Mouse (Mus musculus) heart, embryonic 10.5 days (tissue): Measurements from ENCODE around the gene Kif13a. TPM values are rescaled to one million over a fixed set of nuclear protein-coding genes. Genes with fewer than 3 reads are reported as not detected.

Source experiments
- DNase-seq: peaks from one replicate; pipeline ENCODE4 v3.0.0-alpha.2; 2017; ENCODE audit warnings: low spot score
- H3K27ac ChIP-seq: fragments of 300-500 bp; sonication (generic); 2 replicates; pipeline ENCODE4 v1.5.1; 2016; ENCODE audit warnings: mild to moderate bottlenecking
- H3K27me3 ChIP-seq: fragments of 300-500 bp; sonication (generic); 2 replicates; pipeline ENCODE4 v1.6.1; 2016; ENCODE audit warnings: mild to moderate bottlenecking; ENCODE audit not compliant: poor library complexity, insufficient read depth, severe bottlenecking
- H3K36me3 ChIP-seq: fragments of 300-500 bp; sonication (generic); 2 replicates; pipeline ENCODE4 v1.6.1; 2016; ENCODE audit warnings: mild to moderate bottlenecking, moderate library complexity
- H3K4me1 ChIP-seq: fragments of 300-500 bp; sonication (generic); 2 replicates; pipeline ENCODE4 v1.6.1; 2016; ENCODE audit warnings: mild to moderate bottlenecking
- H3K4me3 ChIP-seq: fragments of 300-500 bp; sonication (generic); 2 replicates; pipeline ENCODE4 v1.5.1; 2016; ENCODE audit warnings: mild to moderate bottlenecking, moderate library complexity
- H3K9me3 ChIP-seq: fragments of 300-500 bp; sonication (generic); 2 replicates; pipeline ENCODE4 v1.6.1; 2016; ENCODE audit warnings: mild to moderate bottlenecking, moderate library complexity
- WGBS: fragments of 180-500 bp; shearing (Covaris S2); methylation state at CpG from one replicate; pipeline ENCODE4 v1.1.7; 2016; 5-methylcytosine and 5-hydroxymethylcytosine counted together
- polyA plus RNA-seq: library from polyadenylated mRNA; unstranded; fragments of >200 nt; fragmentation: Nextera tagmentation; extraction: Ambion mirVana; gene quantifications from 2 replicates; pipeline ENCODE4 v1.2.1, GENCODE M21; 2016

The Kif13a gene
- polyA plus RNA-seq, 1 experiment from 2014 or later = 29.1 TPM

DNA sequence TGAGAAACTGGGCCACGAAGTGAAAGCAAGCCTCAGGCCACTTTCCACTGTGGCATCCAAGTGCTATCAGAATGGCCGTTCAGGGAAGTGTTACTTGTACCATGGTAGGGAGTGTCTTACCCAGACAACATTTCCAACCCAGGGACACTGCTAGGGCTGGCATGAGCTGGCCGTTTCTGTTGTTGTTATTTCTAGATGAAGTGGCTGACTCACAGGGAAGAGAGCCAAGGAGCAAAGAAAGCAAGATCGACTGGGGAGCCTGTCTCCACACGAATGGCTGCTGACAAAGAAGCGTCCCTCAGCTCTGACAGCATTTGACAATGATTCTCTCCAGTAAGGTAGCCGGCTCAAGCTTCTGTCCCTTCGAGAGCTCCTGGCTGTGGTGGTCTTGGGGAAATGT lies 87.5 kb downstream of the Kif13a start:
- Histone ChIP-seq H3K9me3 (no peaks in the 10 kb centered on the region), H3K27ac (no peak overlapping the region), H3K4me3 (no peak overlapping the region), H3K4me1 (0 out of 2 replicates have a peak, but pooled peaks cover 3% of the 10 kb centered on the region), H3K27me3 (no peaks in the 10 kb centered on the region), H3K36me3 (0 out of 2 replicates have a peak, but pooled peaks cover 5% of the 10 kb centered on the region)
- WGBS = 65% methylated on average over 8 of the region's 8 CpGs
- DNase-seq = no peak

DNA sequence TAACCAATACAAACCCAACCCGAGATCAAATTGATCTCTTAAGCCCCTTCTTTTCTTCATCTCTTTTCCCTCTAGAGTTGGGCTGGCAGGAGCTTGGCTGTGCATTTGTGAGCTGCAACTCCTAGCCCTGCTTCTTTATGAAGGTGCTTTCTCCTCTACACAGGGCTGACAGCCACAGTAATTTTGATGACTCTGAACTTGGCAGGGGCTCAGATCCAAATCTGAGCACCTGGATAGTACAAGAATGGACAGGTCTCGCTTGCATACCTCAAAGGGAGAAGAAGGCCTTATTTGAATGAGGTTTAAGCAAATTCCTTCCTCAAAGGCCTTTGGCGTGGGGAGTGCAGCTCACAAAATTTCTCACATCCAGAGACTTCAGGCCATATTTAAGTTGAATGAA lies 88.0 kb downstream of the Kif13a start:
- Histone ChIP-seq H3K27me3 (no peaks in the 10 kb centered on the region), H3K9me3 (no peaks in the 10 kb centered on the region), H3K27ac (no peak overlapping the region), H3K4me3 (no peak overlapping the region), H3K4me1 (0 out of 2 replicates have a peak, but pooled peaks cover 3% of the 10 kb centered on the region), H3K36me3 (0 out of 2 replicates have a peak, but pooled peaks cover 5% of the 10 kb centered on the region)
- 84% methylated on average over 3 of the region's 3 CpGs for WGBS
- DNase-seq = no peak

DNA sequence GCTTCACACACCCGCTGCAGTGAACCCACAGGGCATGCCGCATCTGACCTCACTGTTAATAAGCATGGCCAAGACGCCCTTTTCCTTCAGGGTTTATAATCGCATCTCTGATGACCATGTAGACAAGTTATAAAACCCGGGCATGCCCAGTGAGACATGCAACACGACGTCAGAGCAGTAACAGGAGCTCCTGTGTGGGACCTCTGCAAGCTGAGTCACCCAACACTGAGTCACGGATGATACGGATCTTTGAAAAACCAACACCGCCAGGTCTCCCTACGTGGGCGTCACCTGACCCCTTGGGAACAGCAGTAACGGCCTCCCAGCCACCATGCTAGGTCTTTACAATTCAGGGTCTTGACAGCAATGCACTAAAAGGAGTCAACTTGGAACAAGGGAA lies 89.0 kb downstream of the Kif13a start:
- Histone ChIP-seq H3K4me3 (no peak overlapping the region), H3K36me3 (peaks cover 10% of the 10 kb centered on the region), H3K27me3 (no peaks in the 10 kb centered on the region), H3K9me3 (no peaks in the 10 kb centered on the region), H3K27ac (no peak overlapping the region), H3K4me1 (peaks cover 4% of the 10 kb centered on the region; the same call in 1 of the 2 replicates)
- no peak for DNase-seq
- WGBS = 86% methylated on average over 13 of the region's 13 CpGs

DNA sequence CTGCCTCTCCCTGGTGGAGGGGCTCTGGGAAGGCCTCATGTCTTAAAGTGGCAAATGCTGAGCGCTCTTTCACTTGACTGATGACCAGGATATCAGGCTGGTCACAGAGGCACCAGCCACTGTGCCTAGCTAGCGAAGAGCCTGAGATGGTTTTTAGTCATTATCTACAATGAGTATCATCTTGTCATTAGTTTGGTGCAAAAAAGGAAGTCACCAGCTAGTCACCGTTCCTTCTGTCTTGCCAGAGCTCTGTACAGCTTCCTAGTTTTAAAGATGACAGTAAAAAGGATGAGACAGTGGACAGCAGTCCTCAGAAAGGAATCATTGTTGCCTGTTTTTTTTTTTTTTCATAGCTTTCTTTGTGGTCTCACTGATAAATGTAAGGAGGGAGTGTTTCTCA lies 90.4 kb downstream of the Kif13a start:
- DNase-seq = no peak
- Histone ChIP-seq H3K9me3 (no peaks in the 10 kb centered on the region), H3K4me3 (no peak overlapping the region), H3K27ac (no peak overlapping the region), H3K27me3 (no peaks in the 10 kb centered on the region), H3K4me1 (peaks cover 6% of the 10 kb centered on the region; the same call in 1 of the 2 replicates), H3K36me3 (peaks cover 21% of the 10 kb centered on the region)
- 83% methylated on average over 3 of the region's 3 CpGs for WGBS

DNA sequence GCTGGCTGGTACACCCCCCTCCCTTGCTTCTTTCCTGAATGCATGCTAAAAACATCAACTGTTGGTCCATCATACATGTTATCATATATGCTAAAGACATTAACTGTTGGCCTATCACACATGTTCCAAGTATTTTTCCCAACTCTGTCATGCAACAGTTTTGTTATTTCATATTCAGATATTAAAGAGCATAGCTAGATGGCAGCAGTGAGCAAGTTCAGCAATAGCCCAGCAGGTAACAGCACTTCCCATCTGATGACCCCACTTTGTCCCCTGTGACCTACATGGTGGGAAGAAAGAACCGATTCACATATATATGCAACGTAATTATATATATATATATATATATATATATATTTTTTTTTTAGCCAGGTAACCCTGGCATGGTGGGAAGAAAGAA lies 91.1 kb downstream of the Kif13a start:
- no peak for DNase-seq

DNA sequence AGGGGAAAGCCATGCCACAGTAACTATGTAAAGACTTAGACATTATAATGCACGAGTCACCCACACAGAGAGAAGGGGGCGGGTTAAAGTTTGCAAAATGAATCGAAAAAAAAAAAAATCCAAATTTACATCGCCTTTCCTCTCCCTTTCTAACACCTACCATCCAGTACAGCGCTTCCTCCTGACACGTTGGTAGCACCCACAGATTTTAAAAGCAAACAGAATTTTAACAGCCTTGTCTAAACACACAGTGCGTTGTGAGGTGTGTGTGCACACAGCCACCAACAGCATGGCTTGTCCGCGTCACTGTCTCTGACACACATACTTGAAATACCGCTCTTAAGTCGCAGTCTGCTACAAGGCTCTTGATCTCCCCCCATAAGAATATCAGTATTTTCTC lies 94.3 kb downstream of the Kif13a start:
- DNase-seq = no peak
- H3K27ac ChIP-seq = no peak overlapping the region
- peaks cover 4% of the 10 kb centered on the region; the same call in 1 of the 2 replicates for H3K9me3 ChIP-seq
- H3K4me1 ChIP-seq = peaks cover 4% of the 10 kb centered on the region; the same call in 1 of the 2 replicates
- H3K4me3 ChIP-seq = no peak overlapping the region
- WGBS = 88% methylated on average over 11 of the region's 11 CpGs
- peaks cover 59% of the 10 kb centered on the region for H3K36me3 ChIP-seq
- no peaks in the 10 kb centered on the region for H3K27me3 ChIP-seq

More for the DNA sequence above, 91.1 kb downstream of the Kif13a start:
- 54% methylated on average over 2 of the region's 2 CpGs for WGBS
- Histone ChIP-seq H3K9me3 (no peaks in the 10 kb centered on the region), H3K4me3 (no peak overlapping the region), H3K27me3 (no peaks in the 10 kb centered on the region), H3K27ac (no peak overlapping the region), H3K4me1 (peaks cover 6% of the 10 kb centered on the region; the same call in 1 of the 2 replicates), H3K36me3 (peaks cover 27% of the 10 kb centered on the region)

DNA sequence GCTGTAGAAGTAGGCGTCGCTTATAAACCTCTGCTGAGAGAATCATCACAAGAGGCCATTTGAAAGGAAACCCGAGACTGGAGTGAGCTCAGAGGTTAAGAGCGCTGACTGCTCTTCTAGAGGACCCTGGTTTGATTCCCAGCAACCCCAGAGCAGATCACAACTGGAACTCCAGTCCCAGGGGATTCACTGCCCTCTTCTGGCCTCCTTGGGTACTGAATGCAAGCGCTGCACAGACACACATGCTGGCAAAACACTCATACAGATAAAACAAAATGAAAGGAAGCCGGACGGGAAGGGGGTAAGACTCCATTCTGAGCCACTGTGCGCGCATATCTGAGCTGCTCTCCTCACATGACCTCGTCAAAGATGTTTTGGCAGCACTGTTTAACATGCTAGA lies 94.9 kb downstream of the Kif13a start:
- H3K36me3 ChIP-seq = peaks cover 64% of the 10 kb centered on the region
- no peak for DNase-seq
- no peak overlapping the region for H3K4me3 ChIP-seq
- H3K9me3 ChIP-seq = peaks cover 4% of the 10 kb centered on the region; the same call in 1 of the 2 replicates
- WGBS = 93% methylated on average over 10 of the region's 10 CpGs
- H3K27ac ChIP-seq = no peak overlapping the region
- H3K27me3 ChIP-seq = no peaks in the 10 kb centered on the region
- H3K4me1 ChIP-seq = peaks cover 4% of the 10 kb centered on the region; the same call in 1 of the 2 replicates

DNA sequence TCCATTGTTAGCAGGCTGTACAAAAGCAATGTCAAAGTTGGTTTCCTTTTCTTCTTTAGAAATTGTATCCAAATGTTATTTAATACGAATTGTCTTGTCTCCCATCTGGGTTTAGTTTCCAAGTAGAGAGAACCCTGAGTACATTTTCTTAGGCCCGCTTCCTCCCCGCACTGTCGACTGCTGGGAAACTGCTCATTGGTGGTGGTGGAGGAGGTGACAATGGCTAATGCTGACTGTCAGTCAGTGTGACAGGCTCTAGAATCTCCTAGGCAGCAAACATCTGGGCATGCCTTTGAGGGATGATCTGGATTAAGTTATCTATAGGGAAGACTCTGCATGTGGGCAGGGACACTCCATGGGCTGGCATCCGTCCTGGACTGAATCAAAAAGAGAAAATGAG lies 96.1 kb downstream of the Kif13a start:
- Histone ChIP-seq H3K27me3 (no peaks in the 10 kb centered on the region), H3K36me3 (peaks cover 76% of the 10 kb centered on the region), H3K27ac (no peak overlapping the region), H3K9me3 (peaks cover 4% of the 10 kb centered on the region; the same call in 1 of the 2 replicates), H3K4me3 (no peak overlapping the region), H3K4me1 (peaks cover 4% of the 10 kb centered on the region; the same call in 1 of the 2 replicates)
- 90% methylated on average over 5 of the region's 5 CpGs for WGBS
- DNase-seq = no peak

DNA sequence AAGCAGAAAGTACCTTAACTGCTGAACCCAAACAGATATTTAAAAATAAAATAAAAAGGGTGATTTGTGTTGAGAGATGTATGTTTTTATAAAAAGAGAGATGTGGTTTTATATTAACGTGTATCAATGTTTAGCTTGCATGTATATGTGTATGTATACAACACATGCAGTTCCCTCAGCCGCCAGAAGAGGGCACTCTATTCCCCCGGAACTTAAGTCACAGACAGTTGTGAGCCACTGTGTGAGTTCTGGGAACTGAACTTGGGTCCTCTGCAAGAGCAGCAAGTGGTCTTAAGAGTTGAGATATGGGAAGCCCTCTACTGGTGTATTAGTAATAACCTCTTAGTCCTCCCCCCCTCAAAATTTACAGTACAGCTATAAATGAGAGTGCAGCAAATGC lies 96.7 kb downstream of the Kif13a start:
- Histone ChIP-seq H3K4me1 (peaks cover 4% of the 10 kb centered on the region; the same call in 1 of the 2 replicates), H3K27me3 (no peaks in the 10 kb centered on the region), H3K27ac (no peak overlapping the region), H3K36me3 (peaks cover 83% of the 10 kb centered on the region), H3K4me3 (no peak overlapping the region), H3K9me3 (peaks cover 4% of the 10 kb centered on the region; the same call in 1 of the 2 replicates)
- WGBS = 64% methylated on average over 3 of the region's 3 CpGs
- no peak for DNase-seq

DNA sequence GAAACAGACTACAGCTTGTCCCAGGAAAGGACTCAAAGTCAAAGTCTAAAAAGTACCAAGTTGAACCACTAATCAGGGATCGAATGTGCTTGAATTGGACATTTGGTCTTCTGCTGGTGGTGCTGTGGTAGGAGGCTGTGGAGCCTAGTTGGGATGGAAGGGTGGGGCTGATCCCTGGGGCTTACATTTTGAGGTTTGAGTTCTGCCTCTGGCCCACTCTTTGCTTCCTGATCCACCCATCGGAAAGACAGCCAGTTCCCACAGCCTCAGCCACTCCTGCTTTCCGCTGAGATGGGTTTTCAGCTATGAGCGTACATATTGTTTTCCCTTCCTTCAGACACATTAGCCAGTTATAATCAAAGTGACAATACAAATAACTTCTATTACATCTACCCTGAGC lies 106.4 kb downstream of the Kif13a start:
- Histone ChIP-seq H3K4me3 (no peak overlapping the region), H3K36me3 (peaks cover 78% of the 10 kb centered on the region), H3K9me3 (no peaks in the 10 kb centered on the region), H3K27ac (no peak overlapping the region), H3K4me1 (no peaks in the 10 kb centered on the region), H3K27me3 (no peaks in the 10 kb centered on the region)
- no peak for DNase-seq
- WGBS = 95% methylated on average over 4 of the region's 4 CpGs

DNA sequence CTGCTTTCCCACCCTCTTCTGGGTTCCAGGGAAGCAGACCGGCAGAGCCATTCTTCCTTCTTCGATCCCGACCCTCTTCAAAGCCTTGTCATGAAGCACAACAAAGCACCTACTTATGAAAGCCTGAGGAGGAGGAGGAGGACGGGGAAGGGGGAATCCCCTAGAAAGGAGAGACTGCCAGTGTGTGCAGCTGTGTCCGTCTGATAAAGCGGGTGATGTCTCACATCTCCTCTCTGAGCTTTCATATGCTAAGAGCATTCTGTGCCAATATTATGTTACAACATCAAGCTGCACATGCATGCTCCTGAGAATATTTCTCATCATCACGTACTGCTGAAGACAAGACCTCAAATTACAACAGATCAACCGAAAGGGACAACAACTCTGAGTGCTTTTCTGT lies 107.5 kb downstream of the Kif13a start:
- Histone ChIP-seq H3K4me3 (no peak overlapping the region), H3K27ac (no peak overlapping the region), H3K36me3 (peaks cover 73% of the 10 kb centered on the region), H3K27me3 (no peaks in the 10 kb centered on the region), H3K9me3 (no peaks in the 10 kb centered on the region), H3K4me1 (no peaks in the 10 kb centered on the region)
- WGBS = 84% methylated on average over 8 of the region's 8 CpGs
- no peak for DNase-seq

DNA sequence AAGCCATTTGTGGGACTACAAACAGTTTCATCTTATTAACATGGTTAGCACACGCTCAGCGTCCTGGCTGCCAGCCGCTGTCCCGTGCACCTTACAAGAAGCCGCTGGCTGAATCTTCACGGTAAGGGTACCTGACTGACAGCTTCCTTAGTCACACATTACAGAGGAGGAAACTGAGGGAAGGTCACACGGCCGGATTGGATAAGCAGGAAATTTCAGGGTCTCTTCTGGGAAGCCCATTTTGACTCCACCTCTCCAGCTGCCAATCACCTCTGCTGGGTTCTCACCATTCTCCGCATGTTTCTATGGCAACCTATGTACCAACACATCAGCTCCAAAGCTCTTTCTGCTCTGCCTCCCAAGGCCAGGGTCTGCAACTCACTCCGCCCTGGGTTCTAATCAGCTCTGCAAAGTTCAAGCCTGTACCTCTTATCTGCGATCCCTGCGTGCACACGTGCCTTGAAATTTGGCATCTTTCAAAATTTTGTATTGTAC lies 109.9 kb downstream of the Kif13a start:
- 80% methylated on average over 13 of the region's 13 CpGs for WGBS
- no peak for DNase-seq
- Histone ChIP-seq H3K4me1 (no peaks in the 10 kb centered on the region), H3K36me3 (peaks cover 69% of the 10 kb centered on the region), H3K27me3 (no peaks in the 10 kb centered on the region), H3K9me3 (no peaks in the 10 kb centered on the region), H3K27ac (no peak overlapping the region), H3K4me3 (no peak overlapping the region)

DNA sequence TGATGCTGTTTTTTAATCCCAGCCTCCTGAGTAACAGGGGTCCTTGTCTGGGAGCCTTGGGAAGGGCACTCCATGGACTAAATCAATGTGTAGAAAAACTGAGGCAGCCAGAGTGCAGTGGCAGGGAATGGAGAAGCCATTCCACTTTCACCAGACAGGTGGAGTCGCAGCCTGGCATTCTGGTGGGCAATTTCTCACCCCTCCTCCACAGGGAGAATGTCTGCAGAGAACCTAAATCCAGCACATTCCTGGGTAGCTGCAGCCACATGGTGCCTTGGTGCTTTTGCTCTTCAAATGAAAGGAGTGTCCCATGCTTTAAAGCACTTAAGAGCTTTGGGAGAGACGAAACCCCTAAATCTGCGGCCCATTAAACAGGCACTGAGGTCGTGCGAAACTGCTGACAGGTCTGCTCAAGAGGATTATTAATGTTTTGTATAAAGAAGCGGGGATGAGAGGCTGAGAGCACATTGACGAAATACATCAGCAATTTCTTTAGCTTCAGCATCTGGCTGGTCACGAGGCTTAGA lies 110.4 kb downstream of the Kif13a start:
- Histone ChIP-seq H3K27ac (no peak overlapping the region), H3K36me3 (peaks cover 69% of the 10 kb centered on the region), H3K4me3 (no peak overlapping the region), H3K9me3 (no peaks in the 10 kb centered on the region), H3K27me3 (no peaks in the 10 kb centered on the region), H3K4me1 (no peaks in the 10 kb centered on the region)
- WGBS = 76% methylated on average over 8 of the region's 8 CpGs
- no peak for DNase-seq

DNA sequence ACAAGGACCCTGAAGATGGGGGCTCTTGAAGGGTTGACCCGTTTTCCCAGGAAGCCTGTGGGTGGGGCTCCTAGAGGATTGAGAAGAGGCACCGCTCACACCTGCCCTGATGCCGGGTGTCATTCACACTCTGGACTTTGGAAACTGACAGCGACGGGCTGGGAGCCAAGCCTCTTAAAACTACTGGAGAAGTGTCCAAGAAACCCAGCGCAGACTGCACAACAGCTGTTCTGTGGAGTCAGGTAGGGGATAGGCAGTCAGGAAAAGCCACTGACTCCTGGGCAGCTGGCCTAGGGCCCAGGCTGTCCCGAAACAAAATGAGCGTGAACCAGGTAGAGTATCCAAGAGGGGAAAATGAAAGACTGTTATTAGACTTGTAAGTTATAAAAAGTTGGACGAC lies 111.3 kb downstream of the Kif13a start:
- Histone ChIP-seq H3K9me3 (no peaks in the 10 kb centered on the region), H3K4me1 (no peaks in the 10 kb centered on the region), H3K27me3 (no peaks in the 10 kb centered on the region), H3K27ac (no peak overlapping the region), H3K36me3 (peaks cover 69% of the 10 kb centered on the region), H3K4me3 (no peak overlapping the region)
- no peak for DNase-seq
- 84% methylated on average over 9 of the region's 9 CpGs for WGBS
